Mouse (Mus musculus) cerebellum, postnatal 14 days (tissue): ENCODE results near the gene Sst.

Experiments used
- DNase-seq, 2 experiments: peaks; one replicate each; pipeline ENCODE4 v3.0.0; 2021; ENCODE audit warnings: mixed read lengths in 2 of 2

Sst gene

DNA sequence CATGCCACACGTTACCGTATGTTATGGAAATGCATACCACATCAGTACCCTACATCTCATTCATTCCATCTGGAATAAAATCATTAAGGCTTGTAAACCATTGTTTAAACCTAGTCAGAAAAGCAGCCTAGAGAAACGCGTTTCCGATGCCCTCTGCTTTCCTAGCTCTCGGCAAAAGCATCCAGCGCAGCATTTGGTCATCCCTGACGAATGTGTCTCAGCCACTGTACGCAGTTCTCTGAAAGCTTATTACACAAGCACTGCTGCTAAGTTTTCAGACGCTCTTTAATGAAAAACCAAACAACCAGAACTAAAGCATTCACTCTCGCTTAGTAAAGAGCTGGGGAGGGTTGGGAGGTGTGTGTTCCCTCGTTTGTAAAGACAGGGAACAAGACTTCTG, 5.7 kb downstream of the Sst start:
- DNase-seq: no peak

DNA sequence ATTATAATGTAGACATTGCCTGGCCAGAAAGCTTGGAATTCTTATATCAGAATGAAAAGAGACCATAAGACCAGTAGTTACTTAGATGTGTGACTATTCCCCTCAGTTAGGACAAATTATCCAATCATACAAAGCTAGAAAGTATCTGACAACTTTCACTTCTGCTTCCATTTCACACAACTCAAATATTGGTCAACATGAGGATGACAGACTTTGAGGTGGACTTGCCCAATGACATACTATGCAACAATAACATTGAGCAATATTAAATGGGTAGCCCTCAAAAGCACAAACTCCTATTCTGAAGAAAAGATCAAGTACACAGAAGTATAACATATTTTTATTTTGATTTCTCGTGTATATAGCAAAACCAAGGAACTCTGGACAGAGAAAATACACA, 35.5 kb downstream of the Sst start:
- no peak for DNase-seq

DNA sequence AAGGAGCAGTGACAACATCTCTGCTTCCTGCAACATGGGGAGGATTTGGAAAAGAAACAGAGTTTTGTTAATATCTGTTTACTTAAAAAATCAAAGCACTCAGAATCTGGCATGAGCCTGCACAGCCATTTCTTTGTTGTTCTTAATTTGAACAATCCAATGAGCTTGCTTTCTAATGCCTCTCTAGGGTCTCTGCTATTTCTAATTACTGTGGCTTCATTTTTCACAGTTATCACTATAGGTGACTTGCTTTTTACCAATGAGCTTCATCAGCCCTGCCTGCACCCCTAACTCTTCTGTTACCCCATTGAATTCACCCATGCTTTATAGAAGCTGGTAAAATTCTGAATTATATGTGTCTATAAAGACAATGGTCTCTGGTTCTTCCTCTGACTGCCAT, 41.0 kb downstream of the Sst start:
- no peak for DNase-seq

DNA sequence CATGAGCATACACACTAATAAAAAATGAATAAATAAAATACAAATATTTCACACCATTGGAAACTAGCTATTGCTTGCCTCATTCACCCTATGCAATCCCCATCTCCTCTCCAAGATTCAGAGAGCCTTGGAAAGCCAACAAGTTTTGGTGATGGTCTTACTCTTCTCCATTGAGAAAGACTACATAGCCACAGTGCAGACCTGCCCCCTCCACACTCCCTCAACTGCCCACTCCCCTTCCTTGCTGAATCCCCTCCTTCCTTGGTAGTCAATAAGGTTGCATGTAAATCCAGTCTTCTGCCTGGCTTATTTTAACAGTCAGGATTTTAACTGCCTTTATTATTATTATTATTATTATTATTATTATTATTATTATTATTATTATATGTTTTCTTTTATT, 41.6 kb downstream of the Sst start:
- no peak for DNase-seq

DNA sequence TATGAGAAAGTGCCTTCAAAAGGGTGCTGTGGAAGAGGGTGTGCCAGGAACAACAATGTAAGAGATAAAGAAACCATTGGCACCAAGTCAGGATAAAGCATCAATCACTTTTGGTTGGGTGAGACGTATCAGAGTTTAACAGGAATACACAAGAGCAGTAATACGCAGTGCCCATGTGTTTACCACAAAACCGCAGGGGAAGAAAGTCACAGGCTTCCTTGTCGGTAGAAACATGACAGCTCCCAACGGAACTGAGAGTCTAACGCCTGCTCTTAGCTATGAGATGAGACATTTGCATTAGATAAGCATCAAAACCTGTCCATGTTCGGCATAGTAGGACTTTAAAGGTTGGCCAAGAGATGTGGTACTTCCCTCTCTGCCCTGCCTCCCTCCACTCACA, 46.1 kb downstream of the Sst start:
- no peak for DNase-seq

DNA sequence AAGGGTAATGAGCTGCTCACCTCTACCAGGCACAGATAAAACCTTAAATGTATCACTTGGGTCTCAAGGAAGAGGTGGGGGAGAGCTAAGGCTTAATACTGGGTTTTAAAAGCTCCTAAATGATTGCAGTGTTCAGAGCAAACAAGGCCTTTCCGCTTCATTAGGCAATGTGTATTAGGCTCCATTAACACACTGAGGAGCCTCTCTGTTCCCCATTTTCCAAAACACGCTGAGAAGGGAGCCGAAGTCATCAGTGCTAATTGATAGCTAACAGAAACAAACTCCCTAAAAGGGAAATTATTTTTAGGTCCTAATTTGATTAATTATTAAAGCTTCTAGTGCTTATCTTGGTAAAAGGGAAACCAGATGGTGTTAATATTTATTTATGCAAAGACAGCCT, 48.1 kb downstream of the Sst start:
- no peak for DNase-seq
